Mouse (Mus musculus) telencephalon, adult 2 months (tissue): ENCODE results near the gene Slc16a2.

Experiments
- DNase-seq: peaks from one replicate; pipeline ENCODE4 v3.0.0-alpha.2; 2011; ENCODE audit warnings: low read depth, low spot score

Gene Slc16a2

GRCm38 (mm10) chrX:103653021-103653420, 168.8 kb downstream of the Slc16a2 start:
- DNase-seq = no peak

GRCm38 (mm10) chrX:103652048-103652447, 169.7 kb downstream of the Slc16a2 start:
- DNase-seq = no peak
